Comparison of ENCODE assay signal across 19 mouse cellular contexts in the genomic region with DNA sequence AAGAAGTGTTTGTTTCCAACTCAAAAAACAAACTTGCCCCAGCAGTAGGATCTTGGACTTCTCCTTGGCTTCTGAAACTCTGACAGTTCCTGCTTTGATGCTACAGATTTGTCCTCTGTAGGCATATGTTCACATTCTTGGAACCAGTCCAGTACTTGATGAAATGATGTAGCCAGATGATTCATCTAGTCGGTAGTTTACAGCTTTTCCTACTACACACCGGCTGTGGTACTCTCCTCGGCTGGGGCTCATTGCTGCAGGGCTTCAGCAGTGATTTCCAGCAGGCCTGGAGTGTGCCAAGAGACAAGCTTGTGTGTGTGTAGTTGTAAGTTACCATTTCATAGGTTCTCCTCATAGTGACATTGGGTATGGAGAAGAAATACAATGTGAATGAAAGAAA.
DNase-seq lines count a peak whose midpoint lies in the region; ATAC-seq and TF ChIP-seq lines count a peak whose summit lies in the region.
"Had no signal": no experiment of that assay in that cellular context is flagged by ENCODE, and none has a peak within 500 bp of the region (broad histone marks: within the 10 kb centered on the region; RNA-seq: fewer than 3 reads in every experiment).

No protein-coding gene starts in this region.

- H3K9me3 ChIP-seq in lung, postnatal 0 days (ENCODE audit: low read length), result no peaks in the 10 kb centered on the region
- H3K9me3 ChIP-seq: forebrain, embryonic 10.5 days; midbrain, embryonic 15.5 days; neural tube, embryonic 13.5 days had no signal

- DNase-seq in frontal cortex, postnatal 10 days (ENCODE audit: low spot score in 2 of 2), result no peak
- DNase-seq in lung, postnatal 0 days (ENCODE audit: low spot score), result peak; percentile 49
- no peak for DNase-seq in lung, postnatal 10 days
- peak; percentile 6 for DNase-seq in adipocyte (ENCODE audit: low spot score)
- DNase-seq in left cerebral cortex, postnatal 36 days (ENCODE audit: low spot score in 2 of 2), result peak; percentile 17 to 29
- DNase-seq in heart, adult 11 months, result no peak
- DNase-seq: cerebellum, adult 18-20 months; embryo, embryonic 11 days; gastrocnemius, postnatal 36 days; kidney, adult 9 months; lung, postnatal 14 days; right cerebral cortex, postnatal 14 days; thymus, postnatal 14 days had no signal

- no peak for TF ChIP-seq EP300 in lung, postnatal 0 days (IDR thresholded peaks at IDR 0.05)

- no peak overlapping the region for H3K9ac ChIP-seq in lung, postnatal 0 days (replicated peaks; ENCODE audit: low read depth)
- H3K9ac ChIP-seq: midbrain, embryonic 15.5 days; neural tube, embryonic 13.5 days had no signal

- no peak for TF ChIP-seq CTCF in lung, postnatal 0 days (IDR thresholded peaks at IDR 0.05)

- whole genome bisulfite sequencing in lung, postnatal 0 days, result 34% methylated on average over 3 of the region's 3 CpGs

- H3K27me3 ChIP-seq in lung, postnatal 0 days (replicated peaks; ENCODE audit: insufficient read depth, low read length), result no peaks in the 10 kb centered on the region
- H3K27me3 ChIP-seq: CH12.LX; midbrain, embryonic 15.5 days; neural tube, embryonic 13.5 days had no signal

- no peak overlapping the region for H3K4me2 ChIP-seq in lung, postnatal 0 days (replicated peaks; ENCODE audit: low read depth, low read length)
- H3K4me2 ChIP-seq: midbrain, embryonic 15.5 days; neural tube, embryonic 13.5 days had no signal

- no peaks in the 10 kb centered on the region for H3K36me3 ChIP-seq in lung, postnatal 0 days (ENCODE audit: insufficient read depth, low read length)
- H3K36me3 ChIP-seq: midbrain, embryonic 15.5 days had no signal

- no peak overlapping the region for H3K27ac ChIP-seq in lung, postnatal 0 days (ENCODE audit: low read length)
- H3K27ac ChIP-seq: forebrain, embryonic 10.5 days; midbrain, embryonic 15.5 days; neural tube, embryonic 13.5 days had no signal

- ATAC-seq in frontal cortex, adult (ENCODE audit: low TSS enrichment), result peak; percentile 97
- no peak for ATAC-seq in lung, postnatal 0 days
- ATAC-seq: hindbrain, embryonic 16.5 days; midbrain, embryonic 15.5 days had no signal

- no peak overlapping the region for H3K4me3 ChIP-seq in lung, postnatal 0 days (ENCODE audit: low read depth, low read length)
- H3K4me3 ChIP-seq: forebrain, embryonic 10.5 days; midbrain, embryonic 15.5 days; neural tube, embryonic 13.5 days had no signal

- intact Hi-C loops in left cerebral cortex, postnatal 36 days (cut with DNase I), result no loop called here

- no peaks in the 10 kb centered on the region for H3K4me1 ChIP-seq in lung, postnatal 0 days (ENCODE audit: insufficient read depth, low read depth, low read length)
- H3K4me1 ChIP-seq: forebrain, embryonic 10.5 days; midbrain, embryonic 15.5 days; neural tube, embryonic 13.5 days had no signal

Comparison
In these comparisons a context has a peak if more than half of its experiments do, and no peak if none do; other contexts are left out.
1. DNase-seq: peak in lung, postnatal 0 days (single experiment), adipocyte (single experiment) and left cerebral cortex, postnatal 36 days (2 of 2); none in frontal cortex, postnatal 10 days (0 of 2), lung, postnatal 10 days (single experiment) and heart, adult 11 months (single experiment).